Mouse (Mus musculus) liver (tissue): ENCODE data around the gene Hist2h2ac.
"Not testable (repeated sequence)": the region's sequence is repeated elsewhere in the genome, so short reads cannot be mapped to it uniquely, and the experiment has no call there.

Experiments used
- DNase-seq: peaks from one replicate; pipeline ENCODE4 v3.0.0-alpha.2; 2020; ENCODE audit warnings: mixed read lengths

Gene Hist2h2ac

DNA sequence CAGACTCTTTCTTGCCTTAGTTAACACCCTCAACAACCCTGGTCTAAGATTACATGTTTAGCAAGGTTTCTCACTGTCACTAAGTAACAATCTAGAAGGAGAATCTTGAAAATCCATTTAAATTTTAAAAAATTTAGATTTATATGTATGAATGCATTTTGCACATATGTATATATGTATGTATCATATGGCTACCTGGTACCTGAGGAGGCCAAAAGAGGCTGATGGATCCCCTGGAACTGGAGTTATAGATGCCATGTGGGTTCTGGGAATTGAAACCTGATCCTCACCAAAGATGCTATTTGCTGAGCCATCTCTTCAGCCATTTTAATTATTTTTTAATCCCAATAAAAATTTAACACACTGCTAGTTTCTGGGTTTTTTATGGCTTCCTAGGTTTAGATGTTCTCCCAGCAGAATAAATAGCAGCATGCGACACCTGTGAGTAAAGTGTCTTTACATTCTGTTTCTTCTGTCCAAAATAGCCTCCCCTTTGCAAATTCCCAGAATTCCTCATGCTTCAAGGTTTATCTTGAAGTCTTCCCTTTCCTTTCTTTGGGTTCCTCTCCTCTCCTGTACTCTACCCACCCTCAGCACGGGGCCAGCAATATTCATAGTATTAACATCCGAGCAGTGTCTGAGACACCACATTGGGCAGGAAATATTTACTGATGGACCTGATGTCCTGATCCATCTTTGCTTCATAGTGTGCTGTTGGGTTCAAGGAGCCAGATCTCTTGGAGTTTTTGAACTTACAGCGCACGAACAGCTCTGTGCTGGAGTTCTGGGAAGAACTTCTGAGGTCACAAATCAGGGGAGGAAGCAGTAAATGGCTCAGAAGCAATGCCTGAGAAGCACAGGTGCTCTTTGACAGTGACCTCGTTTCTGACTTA lies 27.7 kb upstream of the Hist2h2ac start:
- no peak for DNase-seq

DNA sequence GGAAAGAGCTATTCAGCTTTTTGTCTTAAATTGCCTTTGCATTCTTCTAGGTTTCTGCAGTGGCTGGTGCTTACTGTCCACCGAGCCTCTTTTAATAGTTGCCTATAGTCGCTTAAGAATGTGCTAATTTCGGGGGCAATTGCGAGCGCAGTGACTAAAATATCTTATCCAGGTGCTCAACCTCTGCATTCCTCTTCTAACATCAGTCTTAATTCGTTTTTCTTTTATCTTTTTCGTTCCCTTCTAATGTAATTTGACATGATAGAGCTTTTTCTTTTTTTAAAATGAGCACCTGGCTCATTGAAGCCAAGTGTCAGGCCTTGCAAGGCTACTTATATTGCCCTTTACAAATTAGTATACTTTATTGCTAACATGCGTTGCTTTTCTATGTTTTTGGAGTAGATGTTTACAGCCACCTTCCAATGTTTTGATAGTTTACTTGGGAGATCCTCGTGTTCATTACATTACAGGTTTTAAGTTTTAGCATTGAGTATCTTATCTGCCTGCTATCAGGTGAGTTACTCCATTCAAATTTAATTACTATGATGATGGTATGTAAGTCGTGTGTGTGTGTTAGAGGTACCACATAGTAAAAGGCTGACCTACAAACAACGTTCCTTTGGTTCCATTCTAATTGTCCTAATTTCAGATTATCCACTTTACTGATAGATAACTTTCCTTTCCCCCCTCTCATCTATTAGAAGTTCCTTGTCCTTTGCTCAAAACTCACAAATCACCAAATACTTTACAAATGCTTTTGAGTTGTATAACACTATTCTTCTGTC lies 26.9 kb upstream of the Hist2h2ac start:
- peak; percentile 38 for DNase-seq

DNA sequence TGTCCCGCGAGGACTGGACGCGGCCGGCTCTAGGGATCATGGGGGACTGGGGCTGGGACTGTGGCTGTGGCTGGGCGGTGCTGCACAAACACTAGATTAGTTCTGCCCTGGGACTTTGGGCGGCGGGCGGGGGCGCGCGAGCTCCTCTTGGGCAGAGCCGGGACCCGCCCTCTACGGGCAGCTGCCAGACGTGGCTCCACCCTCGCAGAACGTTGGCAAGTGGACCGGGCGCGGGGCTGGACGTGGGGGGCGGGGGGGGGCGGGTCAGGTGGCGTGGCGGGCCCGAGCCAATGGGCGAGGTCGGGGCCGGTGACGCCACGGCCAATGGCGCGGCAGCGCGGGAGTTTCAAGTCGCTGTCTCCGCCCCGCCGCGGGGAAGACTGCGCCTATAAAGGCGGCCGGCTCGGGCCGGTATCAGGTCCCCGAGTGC lies 25.8 kb upstream of the Hist2h2ac start, which contains the start of gene Hist2h3c1:
Gene Hist2h3c1 (plus strand): TSS at position 259 of the 430 bp plus-strand sequence.
- DNase-seq = not testable (repeated sequence)

DNA sequence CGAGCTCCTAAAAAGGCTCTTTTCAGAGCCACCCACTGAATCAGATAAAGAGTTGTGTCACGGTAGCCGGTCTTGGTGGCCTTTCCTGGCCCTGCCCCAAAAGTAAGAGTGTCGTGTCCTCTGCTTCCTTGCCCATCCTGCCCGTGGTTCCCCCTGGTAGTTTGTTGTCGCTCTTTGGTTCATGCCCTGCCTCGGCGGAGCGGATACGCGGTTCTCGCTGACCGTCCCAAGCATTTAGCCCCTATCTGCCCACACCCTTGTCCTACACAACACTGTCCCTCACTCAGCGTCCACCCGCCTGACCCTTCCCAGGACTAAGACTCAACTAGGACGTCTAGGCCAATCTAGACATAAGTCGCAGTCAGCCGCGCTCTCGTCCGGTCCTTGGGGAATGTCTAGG lies 25.3 kb upstream of the Hist2h2ac start:
- not testable (repeated sequence) for DNase-seq

DNA sequence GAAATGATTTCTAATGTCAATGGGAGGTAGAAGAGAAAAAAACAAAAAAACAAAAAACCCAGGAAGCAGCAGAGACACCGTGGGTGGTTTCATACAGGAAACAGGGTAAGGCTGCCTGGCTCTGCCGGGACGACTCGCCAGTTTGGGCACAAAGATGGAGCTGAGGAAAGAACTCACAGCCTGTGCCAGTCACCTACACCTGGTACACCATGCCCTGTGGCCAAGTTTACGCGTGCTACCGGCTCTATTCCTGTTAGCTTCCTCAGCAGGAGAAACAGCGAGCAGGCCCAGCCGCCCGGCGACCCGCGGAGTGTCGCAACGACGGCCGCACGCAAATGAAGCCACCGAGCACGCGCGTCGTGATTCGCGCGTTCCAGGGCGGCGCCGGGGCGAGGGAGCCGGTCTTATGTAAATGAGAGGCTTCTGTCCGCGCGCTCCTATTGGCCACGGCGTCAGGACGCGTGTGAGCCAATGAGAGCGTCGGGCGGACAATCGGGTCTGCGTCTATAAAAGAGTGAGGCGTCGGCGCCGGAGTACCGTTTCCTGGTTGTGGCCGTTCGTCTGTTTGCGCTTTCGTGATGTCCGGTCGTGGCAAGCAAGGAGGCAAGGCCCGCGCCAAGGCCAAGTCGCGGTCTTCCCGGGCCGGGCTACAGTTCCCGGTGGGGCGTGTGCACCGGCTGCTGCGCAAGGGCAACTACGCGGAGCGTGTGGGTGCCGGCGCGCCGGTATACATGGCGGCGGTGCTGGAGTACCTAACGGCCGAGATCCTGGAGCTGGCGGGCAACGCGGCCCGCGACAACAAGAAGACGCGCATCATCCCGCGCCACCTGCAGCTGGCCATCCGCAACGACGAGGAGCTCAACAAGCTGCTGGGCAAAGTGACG lies 24.6 kb upstream of the Hist2h2ac start, which contains the start of gene Hist2h2aa1:
Gene Hist2h2aa1 (plus strand): TSS at position 495 of the 884 bp plus-strand sequence.
- DNase-seq = peak; percentile 83

DNA sequence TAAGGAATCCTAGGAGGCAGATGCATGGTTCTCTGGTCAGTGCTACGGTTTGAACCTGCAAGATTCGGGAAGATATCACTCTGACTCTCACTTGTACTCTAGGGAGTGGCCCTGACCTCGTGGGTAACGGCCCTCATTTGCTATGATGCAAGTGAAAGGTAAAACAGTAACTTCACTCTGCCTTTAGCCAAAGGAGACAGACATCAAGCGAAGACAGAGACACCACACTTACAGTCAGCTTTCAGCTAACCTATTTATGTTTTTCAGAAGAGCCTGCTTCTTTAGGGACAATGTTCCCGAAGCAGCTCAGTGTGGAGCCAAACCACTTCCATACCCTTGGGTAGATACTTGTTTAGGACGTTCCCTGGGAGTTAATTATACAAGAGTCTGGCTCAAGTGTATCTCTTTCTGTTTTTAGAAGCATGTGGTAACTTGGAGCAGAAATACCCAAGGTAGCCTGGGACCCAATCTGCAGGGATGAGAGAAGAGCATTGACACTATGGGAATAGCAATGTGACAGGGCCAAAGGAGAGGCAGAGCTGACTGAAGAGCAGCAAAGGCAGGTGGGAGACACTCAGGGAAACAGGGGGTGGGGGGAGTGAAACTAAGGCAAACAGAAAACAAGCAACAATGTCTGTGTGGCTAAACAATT lies 23.4 kb upstream of the Hist2h2ac start:
- DNase-seq = peak; percentile 44

DNA sequence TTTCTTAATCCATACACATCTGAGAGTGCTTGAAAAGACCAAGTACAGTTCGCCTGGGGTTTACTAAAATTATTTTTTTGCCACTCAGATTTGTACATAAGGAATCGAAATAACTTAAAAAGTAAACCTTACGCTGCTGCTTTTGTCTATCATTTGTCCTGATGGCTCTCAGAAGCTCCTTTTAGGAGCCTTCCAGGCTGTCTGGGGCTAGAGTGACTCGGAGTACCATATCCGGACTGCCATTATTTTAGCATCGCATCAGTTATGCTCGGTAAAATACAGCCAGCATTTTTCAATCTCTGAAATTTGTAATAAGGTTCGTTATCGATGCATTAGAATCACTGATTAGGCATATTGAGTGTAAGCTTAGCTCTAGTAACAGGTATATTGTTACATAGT lies 20.1 kb upstream of the Hist2h2ac start:
- DNase-seq = no peak

DNA sequence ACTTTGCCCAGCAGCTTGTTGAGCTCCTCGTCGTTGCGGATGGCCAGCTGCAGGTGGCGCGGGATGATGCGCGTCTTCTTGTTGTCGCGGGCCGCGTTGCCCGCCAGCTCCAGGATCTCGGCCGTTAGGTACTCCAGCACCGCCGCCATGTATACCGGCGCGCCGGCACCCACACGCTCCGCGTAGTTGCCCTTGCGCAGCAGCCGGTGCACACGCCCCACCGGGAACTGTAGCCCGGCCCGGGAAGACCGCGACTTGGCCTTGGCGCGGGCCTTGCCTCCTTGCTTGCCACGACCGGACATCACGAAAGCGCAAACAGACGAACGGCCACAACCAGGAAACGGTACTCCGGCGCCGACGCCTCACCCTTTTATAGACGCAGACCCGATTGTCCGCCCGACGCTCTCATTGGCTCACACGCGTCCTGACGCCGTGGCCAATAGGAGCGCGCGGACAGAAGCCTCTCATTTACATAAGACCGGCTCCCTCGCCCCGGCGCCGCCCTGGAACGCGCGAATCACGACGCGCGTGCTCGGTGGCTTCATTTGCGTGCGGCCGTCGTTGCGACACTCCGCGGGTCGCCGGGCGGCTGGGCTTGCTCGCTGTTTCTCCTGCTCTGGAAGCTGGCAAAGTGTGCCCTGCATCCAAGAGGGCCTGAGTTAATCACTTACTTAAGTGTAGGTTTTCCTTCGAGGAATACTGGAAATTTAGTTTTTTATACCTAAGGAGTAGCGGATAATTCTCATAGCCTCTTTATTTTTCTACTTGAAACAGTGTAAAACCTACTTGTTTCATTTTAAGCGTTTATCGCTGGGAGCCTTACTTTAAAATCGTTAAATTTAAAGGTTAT lies 19.5 kb upstream of the Hist2h2ac start, which contains the start of gene Hist2h2aa2:
Gene Hist2h2aa2 (minus strand): TSS at position 328 of the 850 bp plus-strand sequence.
- peak; percentile 81 for DNase-seq

DNA sequence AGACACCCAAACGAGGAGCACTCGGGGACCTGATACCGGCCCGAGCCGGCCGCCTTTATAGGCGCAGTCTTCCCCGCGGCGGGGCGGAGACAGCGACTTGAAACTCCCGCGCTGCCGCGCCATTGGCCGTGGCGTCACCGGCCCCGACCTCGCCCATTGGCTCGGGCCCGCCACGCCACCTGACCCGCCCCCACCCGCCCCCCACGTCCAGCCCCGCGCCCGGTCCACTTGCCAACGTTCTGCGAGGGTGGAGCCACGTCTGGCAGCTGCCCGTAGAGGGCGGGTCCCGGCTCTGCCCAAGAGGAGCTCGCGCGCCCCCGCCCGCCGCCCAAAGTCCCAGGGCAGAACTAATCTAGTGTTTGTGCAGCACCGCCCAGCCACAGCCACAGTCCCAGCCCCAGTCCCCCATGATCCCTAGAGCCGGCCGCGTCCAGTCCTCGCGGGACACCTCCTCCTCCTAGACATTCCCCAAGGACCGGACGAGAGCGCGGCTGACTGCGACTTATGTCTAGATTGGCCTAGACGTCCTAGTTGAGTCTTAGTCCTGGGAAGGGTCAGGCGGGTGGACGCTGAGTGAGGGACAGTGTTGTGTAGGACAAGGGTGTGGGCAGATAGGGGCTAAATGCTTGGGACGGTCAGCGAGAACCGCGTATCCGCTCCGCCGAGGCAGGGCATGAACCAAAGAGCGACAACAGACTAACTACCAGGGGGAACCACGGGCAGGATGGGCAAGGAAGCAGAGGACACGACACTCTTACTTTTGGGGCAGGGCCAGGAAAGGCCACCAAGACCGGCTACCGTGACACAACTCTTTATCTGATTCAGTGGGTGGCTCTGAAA lies 18.5 kb upstream of the Hist2h2ac start, which contains the start of gene Hist2h3c2:
Gene Hist2h3c2 (minus strand): TSS at position 174 of the 840 bp plus-strand sequence.
- DNase-seq = not testable (repeated sequence)

DNA sequence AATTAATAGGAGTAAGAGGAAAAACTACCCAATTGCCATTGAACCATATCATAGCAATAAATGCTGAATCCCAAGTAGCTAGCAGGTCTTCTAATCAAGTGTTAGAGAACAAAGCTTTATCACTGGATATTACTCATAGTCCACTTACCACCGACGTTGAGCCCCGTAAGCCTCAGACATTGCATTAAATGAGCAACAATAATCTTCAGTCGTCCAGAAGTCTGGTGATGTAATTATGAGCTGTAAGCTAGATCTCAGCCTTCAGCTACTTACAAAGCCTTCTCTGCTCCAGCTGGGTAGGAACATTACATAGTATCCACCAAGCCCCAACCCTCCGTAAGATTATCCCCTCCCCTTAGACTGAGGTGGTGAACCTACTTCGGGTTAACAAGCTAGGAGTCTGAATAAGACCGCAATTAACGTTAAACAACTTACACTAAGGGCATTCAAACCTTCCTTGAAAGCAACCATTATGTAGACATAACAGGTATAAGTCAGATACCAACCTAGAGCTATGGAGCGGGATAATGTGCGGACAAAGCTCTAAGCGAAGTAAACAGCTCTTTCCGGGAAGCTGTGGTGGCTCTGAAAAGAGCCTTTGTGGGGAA lies 17.3 kb upstream of the Hist2h2ac start:
- peak; percentile 40 for DNase-seq

DNA sequence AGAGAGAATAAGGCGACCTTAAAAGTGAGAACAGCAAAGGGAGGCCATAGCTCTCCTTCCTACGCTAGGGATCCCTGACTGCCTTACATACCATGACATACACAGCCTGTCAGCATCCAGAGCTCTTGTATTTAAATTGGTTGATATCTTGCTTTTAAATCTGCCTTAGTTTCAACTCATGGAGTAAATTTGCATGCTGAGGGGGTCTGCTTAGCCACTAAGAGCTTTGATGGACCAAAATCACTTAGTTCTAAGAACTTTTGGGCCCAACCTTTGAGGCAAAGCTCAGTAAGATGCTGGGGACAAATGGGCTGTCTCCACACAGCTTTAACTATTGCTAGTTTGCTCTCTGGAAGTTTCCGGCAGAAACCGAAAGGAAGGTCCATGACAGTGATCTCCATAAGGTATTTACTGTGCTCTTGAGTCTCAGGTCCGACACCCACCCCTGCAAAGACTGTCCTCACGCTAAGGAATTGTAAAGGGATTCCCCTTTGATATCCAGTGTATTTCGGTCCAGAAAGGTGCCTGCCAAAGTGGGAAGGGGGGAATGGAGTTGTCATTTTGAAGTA lies 16.7 kb upstream of the Hist2h2ac start:
- DNase-seq = peak; percentile 33

DNA sequence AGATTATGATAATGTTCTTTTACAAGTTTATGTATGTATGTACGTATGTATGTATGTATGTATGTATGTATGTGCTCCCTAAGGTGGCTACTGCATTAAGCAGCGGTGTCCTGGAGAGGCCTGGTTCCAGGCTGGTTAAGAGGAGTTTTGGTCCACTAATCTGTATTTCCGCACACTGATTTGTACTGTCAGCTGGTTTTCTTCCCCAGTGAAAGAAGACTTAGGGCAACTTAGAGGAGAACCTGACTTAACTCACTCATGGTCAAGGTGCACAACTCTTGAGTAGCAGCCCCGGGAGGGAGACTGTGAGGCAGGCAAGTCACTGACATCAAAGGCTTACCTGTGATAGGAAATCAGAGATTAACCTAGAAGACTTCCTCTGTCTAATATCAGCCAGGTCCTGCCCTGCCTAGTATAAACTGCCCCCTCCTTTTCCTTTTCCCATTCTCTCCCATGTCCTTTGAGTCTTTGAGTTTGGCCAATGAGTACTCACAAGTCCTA lies 16.2 kb upstream of the Hist2h2ac start:
- no peak for DNase-seq

DNA sequence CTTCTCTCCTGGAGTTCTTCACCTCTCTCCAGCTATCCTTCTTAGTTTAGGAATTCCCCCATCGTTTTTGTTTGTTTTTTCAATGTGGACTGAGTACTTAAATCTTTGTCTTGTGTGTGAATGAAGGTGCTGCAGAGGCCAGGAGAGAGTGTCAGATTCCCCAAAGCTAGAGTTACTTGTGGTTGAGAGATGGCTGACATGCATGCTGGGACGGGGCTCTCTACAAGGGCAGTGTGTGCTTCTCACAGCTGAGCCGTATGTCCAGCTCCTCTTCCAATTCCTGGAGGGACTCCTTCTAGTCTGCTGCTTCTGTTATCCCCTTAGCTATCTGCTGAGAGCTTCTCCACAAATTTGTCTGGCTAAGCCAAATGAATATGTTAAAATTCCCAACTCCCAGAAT lies 15.2 kb upstream of the Hist2h2ac start:
- no peak for DNase-seq

DNA sequence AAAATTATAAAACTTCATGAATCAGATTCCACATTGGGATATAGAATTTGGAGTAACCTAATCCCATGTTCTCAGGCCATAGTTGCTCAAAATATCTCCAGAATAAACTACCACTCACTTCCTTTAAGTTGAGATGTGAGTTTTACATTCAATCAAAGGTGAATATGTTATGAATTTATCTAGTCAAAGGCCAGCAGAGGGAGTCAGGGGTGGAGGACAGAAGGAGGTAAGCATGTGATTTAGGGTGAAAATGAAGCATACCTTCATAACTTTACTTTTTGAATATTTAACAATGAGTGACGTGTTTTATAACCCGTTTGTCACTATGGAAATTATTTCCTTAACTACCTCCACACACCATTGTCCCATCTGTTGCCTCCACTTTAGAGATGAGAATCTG lies 14.2 kb upstream of the Hist2h2ac start:
- DNase-seq = no peak

DNA sequence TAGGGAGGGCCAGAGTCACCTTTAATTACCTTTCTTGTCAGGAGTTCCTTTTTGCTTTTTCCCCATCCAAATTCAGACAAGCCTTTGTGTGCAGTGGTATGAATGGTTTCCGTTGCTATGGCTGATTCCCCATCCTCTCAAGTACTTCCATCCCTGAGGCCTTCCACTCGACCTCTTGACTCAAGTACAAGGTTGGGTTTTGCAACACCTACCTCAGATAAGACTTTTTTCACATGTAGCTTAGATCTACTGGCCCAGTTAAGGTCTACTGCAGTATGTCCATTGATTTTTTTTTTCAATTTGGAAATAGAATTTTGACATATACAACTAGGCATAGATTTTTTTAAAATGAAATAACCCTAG lies 11.1 kb upstream of the Hist2h2ac start:
- no peak for DNase-seq

DNA sequence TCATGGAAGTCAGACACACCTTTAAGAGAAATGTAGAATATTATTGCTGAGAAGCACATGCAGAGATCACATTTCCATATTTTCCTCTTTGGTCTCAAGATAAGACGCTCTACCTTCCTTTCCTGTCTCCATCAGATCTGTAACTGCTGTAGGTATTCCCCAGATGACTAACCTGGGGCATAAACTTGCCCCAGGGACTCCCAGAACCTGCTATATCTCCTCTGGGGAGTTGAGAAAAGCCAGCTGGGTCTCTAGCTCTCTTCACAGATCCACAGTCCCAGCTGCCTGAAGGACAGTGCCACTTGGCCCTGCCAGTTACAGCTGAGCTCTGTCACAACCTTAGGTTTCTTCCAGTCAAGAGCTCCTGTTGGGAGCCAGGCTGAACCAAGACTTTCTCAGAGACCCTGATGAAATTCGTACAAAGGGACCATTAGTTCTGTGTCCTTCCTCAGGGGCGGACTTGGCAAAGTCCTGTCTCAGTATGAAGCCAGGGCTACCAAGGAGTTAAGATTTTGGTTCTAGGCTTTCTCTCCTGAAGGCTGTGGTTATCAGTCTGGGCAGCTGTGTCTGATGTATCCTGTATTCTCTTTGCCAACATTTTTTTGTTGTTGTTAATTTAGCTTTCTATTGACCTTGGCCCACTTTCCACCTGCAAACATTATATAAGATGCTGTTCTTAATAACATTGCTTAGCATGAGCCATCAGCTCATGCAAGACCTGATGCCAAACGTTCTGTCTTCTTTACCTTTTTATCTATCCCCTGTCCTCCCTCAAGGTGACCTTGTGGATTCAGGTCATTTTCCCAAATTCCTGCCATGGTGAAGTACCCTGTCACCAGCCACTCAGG lies 10.5 kb upstream of the Hist2h2ac start:
- no peak for DNase-seq

DNA sequence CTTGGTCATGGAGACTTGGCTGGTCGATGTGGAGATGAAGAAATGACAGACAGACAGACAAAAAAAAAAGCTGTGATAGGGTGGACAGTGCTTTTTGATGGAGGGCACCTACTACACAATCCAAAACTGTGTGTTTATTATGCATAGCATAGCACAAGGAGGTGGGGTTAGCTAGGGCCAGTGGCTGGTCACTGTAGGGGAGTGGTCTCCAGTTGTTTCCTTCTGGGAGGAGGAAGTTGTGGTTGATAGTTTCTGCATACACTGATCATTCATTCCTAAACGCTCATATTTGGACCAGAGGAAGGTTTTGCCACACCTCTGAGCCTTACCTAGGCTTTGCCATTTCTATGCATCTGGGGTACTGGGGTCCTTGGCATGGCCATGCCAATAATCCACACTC lies 9.7 kb upstream of the Hist2h2ac start:
- no peak for DNase-seq

DNA sequence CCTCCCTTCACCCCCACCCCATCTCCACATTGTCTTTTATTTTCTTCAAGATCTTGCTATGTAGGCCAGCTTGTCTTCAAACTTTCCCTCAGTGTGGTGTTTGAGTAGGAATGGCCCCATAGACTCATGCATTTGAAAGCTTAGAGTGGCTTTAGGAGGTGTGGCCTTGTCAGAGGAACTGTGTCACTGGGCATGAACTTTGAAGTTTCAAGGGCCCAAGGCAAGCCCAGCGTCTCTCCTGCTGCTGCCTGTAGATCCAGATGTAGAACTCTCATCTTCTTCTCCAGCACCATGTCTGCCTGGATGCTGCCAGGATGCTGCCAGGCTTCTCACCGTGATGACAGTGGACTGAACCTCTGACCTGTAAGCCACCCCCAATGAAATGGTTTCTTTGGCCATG lies 8.1 kb upstream of the Hist2h2ac start:
- DNase-seq = no peak
